Mouse (Mus musculus): ENCODE measurements around the gene Tenm4. TPM values are rescaled to one million over a fixed set of nuclear protein-coding genes. Genes with fewer than 3 reads are reported as not detected.

The Tenm4 gene
- polyA plus RNA-seq, 1 experiment from 2014 or later: 9.1 TPM

DNA sequence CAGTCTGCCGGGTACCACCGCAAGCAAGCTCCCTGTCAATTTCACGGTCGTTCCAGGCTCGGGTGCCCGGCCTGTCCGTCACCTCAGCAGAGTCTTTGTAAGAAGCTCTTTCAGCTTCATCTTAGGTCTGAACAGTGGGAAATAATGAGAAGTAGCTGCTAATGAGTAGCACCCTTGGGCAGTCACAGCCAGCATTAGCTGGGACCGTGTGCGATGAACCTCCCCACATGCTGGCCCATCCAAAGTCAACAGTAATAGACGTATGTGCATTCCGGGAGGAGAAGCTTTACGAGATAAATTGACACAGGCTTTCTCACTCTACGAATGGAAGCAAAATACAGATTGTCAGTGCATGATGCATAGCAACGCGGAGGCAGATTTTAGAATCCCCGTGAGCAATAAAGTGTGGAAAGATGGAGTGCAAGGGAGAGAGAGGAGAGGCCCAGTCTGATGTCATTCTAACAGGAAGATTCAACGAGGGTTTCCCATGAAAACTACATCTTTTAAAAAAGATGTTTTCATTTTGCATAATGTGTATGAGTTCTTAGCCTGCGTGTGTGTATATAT lies 716.1 kb downstream of the Tenm4 start:
- 78% methylated on average over 18 of the region's 18 CpGs for WGBS
- no peak overlapping the region for H3K4me3 ChIP-seq (ENCODE audit: low read length)
- ATAC-seq (replicated peaks; ENCODE audit: extremely low read depth, insufficient read depth, low FRiP score): no peak
- H3K4me1 ChIP-seq (ENCODE audit: control insufficient read depth, insufficient read depth, low read length): no peaks in the 10 kb centered on the region
- H3K27me3 ChIP-seq (ENCODE audit: control insufficient read depth, insufficient read depth, low read length): no peaks in the 10 kb centered on the region
- H3K9ac ChIP-seq (ENCODE audit: low read length): no peak overlapping the region
- H3K36me3 ChIP-seq (ENCODE audit: control insufficient read depth, insufficient read depth): no peaks in the 10 kb centered on the region
- no peak overlapping the region for H3K4me2 ChIP-seq (ENCODE audit: low read depth, low read length)
- no peaks in the 10 kb centered on the region for H3K9me3 ChIP-seq (replicated peaks; ENCODE audit: control insufficient read depth, low read length)
- no peak overlapping the region for H3K27ac ChIP-seq (ENCODE audit: low read length)

DNA sequence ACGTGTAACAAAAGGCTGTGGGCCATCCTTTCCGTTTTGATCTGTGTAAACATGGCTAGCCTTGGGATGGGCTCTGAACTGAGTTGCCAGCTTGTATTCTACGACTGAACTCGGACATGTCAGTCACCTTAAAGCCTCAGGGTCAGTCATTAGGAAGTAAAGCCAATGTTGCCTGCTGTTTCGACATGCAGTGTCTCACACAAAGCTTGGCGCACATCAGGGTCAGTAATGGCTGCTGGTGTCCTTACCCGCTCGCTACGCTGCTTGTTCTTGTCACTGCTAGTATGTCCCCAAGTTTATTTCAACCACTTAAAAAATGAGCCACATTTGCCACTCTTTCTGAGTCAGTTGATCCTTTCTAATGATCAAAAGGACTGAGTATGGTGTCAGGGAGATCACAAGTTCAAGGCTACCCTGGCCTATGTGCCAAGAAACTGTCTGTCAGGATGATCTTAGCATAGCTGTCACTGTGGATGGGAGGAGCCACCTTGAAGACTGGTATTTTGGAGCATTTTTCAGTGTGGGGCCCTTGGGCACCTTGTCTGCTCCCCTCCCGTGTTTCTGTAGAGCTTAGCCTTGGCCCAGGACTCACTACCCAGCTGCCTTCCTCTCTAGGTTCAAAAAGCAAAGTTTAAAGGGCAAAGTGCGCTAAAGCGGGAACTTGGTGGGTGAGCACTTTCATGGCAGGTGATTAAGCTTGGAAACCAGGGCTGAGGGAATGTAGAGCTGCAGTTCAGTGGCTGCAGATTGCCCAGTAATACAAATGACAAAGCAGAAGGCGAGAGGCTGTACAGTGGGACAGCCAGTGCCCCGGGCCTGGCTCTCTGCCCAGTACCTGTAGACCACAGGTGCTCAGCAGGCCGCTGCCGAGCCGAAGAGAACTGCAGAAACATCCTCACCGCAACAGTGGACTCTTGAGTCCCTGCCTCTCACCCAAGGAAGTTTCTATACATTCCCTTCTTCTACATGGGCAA lies 718.3 kb downstream of the Tenm4 start:
- Histone ChIP-seq H3K4me2 (ENCODE audit: low read depth, low read length) (no peak overlapping the region), H3K27me3 (ENCODE audit: control insufficient read depth, insufficient read depth, low read length) (no peaks in the 10 kb centered on the region), H3K36me3 (ENCODE audit: control insufficient read depth, insufficient read depth) (no peaks in the 10 kb centered on the region), H3K4me1 (ENCODE audit: control insufficient read depth, insufficient read depth, low read length) (no peaks in the 10 kb centered on the region), H3K4me3 (ENCODE audit: low read length) (no peak overlapping the region), H3K27ac (ENCODE audit: low read length) (no peak overlapping the region), H3K9ac (ENCODE audit: low read length) (no peak overlapping the region), H3K9me3 (replicated peaks; ENCODE audit: control insufficient read depth, low read length) (no peaks in the 10 kb centered on the region)
- WGBS: 85% methylated on average over 18 of the region's 18 CpGs
- ATAC-seq (replicated peaks; ENCODE audit: extremely low read depth, insufficient read depth, low FRiP score): no peak

DNA sequence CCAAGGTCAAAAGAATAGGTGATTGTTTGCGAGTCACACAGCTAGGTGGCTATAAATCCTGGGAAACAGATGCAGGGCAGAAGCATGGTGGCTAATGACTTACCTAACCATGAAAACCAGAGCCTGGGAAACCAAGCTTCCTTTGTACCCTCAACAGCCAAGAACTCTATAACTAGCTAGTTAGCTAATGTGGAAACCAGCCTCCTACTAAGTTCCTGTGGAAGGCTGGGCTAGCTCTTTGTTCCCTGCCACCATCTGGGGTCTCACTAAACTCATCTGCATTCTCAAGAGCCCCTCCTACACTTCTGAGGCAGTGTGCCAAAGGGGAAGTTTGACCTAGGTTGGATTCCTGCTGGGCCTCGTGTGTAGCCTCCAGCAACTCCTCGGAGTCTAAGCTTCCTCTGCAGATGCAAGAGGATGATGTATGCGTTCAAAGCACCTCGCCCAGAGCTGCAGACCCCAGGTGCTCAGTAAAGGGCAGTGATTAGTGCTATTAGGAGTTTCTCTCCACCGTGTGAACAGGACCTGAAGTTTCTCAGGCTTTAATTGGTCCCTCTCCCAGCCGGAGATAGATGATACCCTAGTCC lies 719.1 kb downstream of the Tenm4 start:
- Histone ChIP-seq H3K4me3 (ENCODE audit: low read length) (no peak overlapping the region), H3K4me1 (ENCODE audit: control insufficient read depth, insufficient read depth, low read length) (no peaks in the 10 kb centered on the region), H3K4me2 (ENCODE audit: low read depth, low read length) (no peak overlapping the region), H3K9me3 (replicated peaks; ENCODE audit: control insufficient read depth, low read length) (no peaks in the 10 kb centered on the region), H3K27me3 (ENCODE audit: control insufficient read depth, insufficient read depth, low read length) (no peaks in the 10 kb centered on the region), H3K36me3 (ENCODE audit: control insufficient read depth, insufficient read depth) (peaks cover 4% of the 10 kb centered on the region; the same call in 1 of the 2 replicates), H3K27ac (ENCODE audit: low read length) (no peak overlapping the region), H3K9ac (ENCODE audit: low read length) (no peak overlapping the region)
- 56% methylated on average over 7 of the region's 7 CpGs for WGBS
- ATAC-seq (replicated peaks; ENCODE audit: extremely low read depth, insufficient read depth, low FRiP score): no peak

DNA sequence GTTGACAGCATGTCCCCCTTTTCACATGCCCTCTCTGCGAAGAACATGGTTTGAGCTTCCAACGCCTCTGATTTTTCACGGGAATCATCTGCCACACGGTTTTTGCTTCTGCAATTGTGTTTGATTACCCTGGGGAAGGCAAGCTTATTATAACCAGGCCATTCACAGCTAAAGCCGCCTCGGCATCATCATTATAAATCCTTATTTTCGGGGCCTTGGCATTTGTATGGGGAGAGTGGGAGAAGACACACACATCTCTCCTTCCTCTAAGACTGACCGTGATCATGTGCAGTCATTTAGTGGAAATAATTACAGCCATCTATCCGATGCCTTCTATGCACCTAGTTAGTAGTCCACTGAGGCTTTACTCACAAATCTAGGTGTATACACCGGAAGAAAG lies 719.9 kb downstream of the Tenm4 start:
- ATAC-seq (replicated peaks; ENCODE audit: extremely low read depth, insufficient read depth, low FRiP score): no peak
- H3K9me3 ChIP-seq (replicated peaks; ENCODE audit: control insufficient read depth, low read length): no peaks in the 10 kb centered on the region
- no peaks in the 10 kb centered on the region for H3K27me3 ChIP-seq (ENCODE audit: control insufficient read depth, insufficient read depth, low read length)
- 89% methylated on average over 10 of the region's 10 CpGs for WGBS
- no peak overlapping the region for H3K4me2 ChIP-seq (ENCODE audit: low read depth, low read length)
- H3K4me1 ChIP-seq (ENCODE audit: control insufficient read depth, insufficient read depth, low read length): no peaks in the 10 kb centered on the region
- no peak overlapping the region for H3K27ac ChIP-seq (ENCODE audit: low read length)
- peaks cover 8% of the 10 kb centered on the region; the same call in 1 of the 2 replicates for H3K36me3 ChIP-seq (ENCODE audit: control insufficient read depth, insufficient read depth)
- no peak overlapping the region for H3K9ac ChIP-seq (ENCODE audit: low read length)
- no peak overlapping the region for H3K4me3 ChIP-seq (ENCODE audit: low read length)

DNA sequence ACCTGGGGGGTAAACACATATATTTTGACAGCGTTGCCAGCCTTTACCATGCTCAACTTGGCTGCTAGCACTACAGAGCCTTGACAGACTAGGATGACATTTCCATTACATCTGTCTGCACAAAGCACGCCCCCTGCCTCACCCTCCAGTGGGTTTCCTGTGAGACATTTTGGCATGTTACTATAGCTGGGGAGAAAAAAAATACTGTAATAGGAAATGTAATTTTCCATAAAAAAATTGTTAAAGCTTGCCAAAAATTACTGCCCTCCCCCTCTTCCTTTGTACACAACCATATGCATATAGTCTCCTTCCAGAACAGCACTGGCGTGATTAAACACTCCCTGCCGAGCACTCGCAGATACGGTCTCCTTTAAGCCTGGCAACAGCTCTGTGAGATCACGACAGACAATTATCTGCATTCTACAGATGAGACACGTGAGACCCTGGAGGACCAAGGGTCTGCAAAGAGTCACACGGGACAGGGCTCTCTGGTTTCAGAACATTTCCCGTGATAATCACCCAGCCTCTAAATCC lies 728.1 kb downstream of the Tenm4 start:
- H3K27ac ChIP-seq (ENCODE audit: low read length): peak overlapping the region; percentile 61
- ATAC-seq (replicated peaks; ENCODE audit: extremely low read depth, insufficient read depth, low FRiP score): peak; percentile 58
- peaks cover 8% of the 10 kb centered on the region; the same call in 1 of the 2 replicates for H3K36me3 ChIP-seq (ENCODE audit: control insufficient read depth, insufficient read depth)
- 0 out of 2 replicates have a peak overlapping the region, but pooled peaks have one; percentile 41 for H3K9ac ChIP-seq (ENCODE audit: low read length)
- WGBS: 25% methylated on average over 10 of the region's 10 CpGs
- H3K4me2 ChIP-seq (ENCODE audit: low read depth, low read length): peak overlapping the region; percentile 37
- no peaks in the 10 kb centered on the region for H3K27me3 ChIP-seq (ENCODE audit: control insufficient read depth, insufficient read depth, low read length)
- no peaks in the 10 kb centered on the region for H3K9me3 ChIP-seq (replicated peaks; ENCODE audit: control insufficient read depth, low read length)
- H3K4me3 ChIP-seq (ENCODE audit: low read length): peak overlapping the region; percentile 18
- peaks cover 10% of the 10 kb centered on the region for H3K4me1 ChIP-seq (ENCODE audit: control insufficient read depth, insufficient read depth, low read length)

DNA sequence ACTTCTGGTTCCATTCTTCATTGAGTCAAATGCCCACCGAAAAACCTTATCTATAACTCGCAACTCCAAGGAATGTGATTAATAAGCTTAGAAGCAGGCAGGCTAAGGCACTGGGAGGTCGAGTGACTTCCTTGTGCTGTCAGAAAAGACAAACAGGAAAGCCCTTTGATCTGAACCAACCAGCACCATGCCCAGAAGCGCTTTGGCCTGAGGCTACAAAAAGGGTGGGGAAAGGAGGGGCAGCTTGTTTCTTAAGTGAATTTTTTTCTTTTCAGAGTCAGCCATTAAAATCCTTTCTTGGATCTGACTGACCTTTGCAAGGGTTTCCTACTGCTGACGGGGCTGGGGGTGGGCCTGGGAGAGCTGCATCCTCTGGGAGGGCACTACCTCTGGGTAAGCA lies 731.1 kb downstream of the Tenm4 start:
- Histone ChIP-seq H3K4me2 (ENCODE audit: low read depth, low read length) (no peak overlapping the region), H3K9ac (ENCODE audit: low read length) (no peak overlapping the region), H3K27me3 (ENCODE audit: control insufficient read depth, insufficient read depth, low read length) (no peaks in the 10 kb centered on the region), H3K36me3 (ENCODE audit: control insufficient read depth, insufficient read depth) (no peaks in the 10 kb centered on the region), H3K4me3 (ENCODE audit: low read length) (no peak overlapping the region), H3K9me3 (replicated peaks; ENCODE audit: control insufficient read depth, low read length) (no peaks in the 10 kb centered on the region), H3K4me1 (ENCODE audit: control insufficient read depth, insufficient read depth, low read length) (peaks cover 10% of the 10 kb centered on the region), H3K27ac (ENCODE audit: low read length) (no peak overlapping the region)
- no peak for ATAC-seq (replicated peaks; ENCODE audit: extremely low read depth, insufficient read depth, low FRiP score)
- WGBS: 52% methylated on average over 5 of the region's 5 CpGs

DNA sequence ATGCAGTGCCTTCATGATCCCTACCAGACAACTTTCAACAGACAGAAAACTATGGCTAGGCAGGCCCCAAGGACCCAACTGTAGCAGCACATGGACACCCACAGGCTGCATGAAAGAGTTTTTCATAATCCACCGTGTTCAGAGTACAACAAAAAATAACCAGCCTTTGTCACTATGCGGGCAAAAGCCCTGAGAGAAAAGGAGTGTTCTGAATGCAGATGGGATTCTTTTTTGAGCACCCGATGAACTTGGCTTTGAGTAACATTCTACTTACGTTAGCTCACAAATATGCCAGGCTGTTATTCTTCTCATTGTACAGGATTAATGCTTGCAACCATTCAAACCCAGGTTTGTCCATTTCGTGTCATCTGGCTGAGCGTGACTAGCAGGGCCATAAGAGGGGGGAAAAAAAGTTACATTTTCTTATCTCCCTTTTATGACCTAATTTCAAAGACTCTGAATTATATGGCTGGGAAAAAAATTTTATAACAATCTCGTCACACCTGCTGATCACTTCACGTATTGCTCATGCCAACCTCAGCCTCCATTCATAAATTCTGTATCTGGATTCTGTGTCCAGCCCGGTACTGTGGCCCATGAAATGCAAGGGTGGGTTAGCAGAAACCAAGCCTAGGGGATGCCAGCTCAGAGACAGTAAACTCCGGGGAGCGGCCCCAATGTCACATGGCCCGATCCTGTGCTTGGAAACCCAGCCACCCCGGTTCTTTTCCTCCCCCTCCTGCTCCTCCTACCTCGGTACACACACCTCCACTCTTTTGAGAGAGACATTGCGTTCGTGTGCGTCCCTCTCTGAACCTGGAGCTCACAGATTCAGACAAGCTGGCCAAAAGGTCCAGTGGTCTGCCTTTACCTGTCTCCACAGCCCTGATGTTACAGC lies 732.3 kb downstream of the Tenm4 start:
- no peak for ATAC-seq (replicated peaks; ENCODE audit: extremely low read depth, insufficient read depth, low FRiP score)
- H3K4me3 ChIP-seq (ENCODE audit: low read length): no peak overlapping the region
- WGBS: 84% methylated on average over 17 of the region's 17 CpGs
- no peaks in the 10 kb centered on the region for H3K27me3 ChIP-seq (ENCODE audit: control insufficient read depth, insufficient read depth, low read length)
- no peaks in the 10 kb centered on the region for H3K36me3 ChIP-seq (ENCODE audit: control insufficient read depth, insufficient read depth)
- H3K9ac ChIP-seq (ENCODE audit: low read length): no peak overlapping the region
- no peak overlapping the region for H3K27ac ChIP-seq (ENCODE audit: low read length)
- H3K4me1 ChIP-seq (ENCODE audit: control insufficient read depth, insufficient read depth, low read length): peaks cover 10% of the 10 kb centered on the region
- H3K4me2 ChIP-seq (ENCODE audit: low read depth, low read length): no peak overlapping the region
- no peaks in the 10 kb centered on the region for H3K9me3 ChIP-seq (replicated peaks; ENCODE audit: control insufficient read depth, low read length)

DNA sequence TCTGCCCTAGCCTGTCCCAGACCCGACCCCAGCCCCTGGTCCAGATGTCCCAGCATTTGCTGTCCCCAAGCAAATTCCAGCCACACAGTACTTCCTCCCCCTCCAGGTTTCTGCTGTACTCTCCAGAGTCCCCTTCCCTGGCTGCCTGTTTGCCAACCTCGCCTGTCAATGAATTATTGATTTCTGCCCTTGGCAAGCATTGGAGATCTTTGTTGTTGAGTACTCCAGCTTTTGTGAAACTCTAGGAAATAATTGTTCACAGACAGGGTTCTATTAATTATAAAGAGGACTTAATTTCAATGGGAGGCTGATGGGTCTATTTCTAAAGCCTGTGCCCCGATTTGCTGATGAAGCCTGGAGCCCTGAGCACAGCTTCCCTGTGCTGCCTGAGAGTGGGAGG lies 733.4 kb downstream of the Tenm4 start:
- 64% methylated on average over 3 of the region's 3 CpGs for WGBS
- H3K9ac ChIP-seq (ENCODE audit: low read length): no peak overlapping the region
- no peaks in the 10 kb centered on the region for H3K36me3 ChIP-seq (ENCODE audit: control insufficient read depth, insufficient read depth)
- H3K4me3 ChIP-seq (ENCODE audit: low read length): no peak overlapping the region
- ATAC-seq (replicated peaks; ENCODE audit: extremely low read depth, insufficient read depth, low FRiP score): no peak
- H3K27me3 ChIP-seq (ENCODE audit: control insufficient read depth, insufficient read depth, low read length): no peaks in the 10 kb centered on the region
- H3K9me3 ChIP-seq (replicated peaks; ENCODE audit: control insufficient read depth, low read length): no peaks in the 10 kb centered on the region
- no peak overlapping the region for H3K27ac ChIP-seq (ENCODE audit: low read length)
- H3K4me1 ChIP-seq (ENCODE audit: control insufficient read depth, insufficient read depth, low read length): peaks cover 2% of the 10 kb centered on the region
- H3K4me2 ChIP-seq (ENCODE audit: low read depth, low read length): no peak overlapping the region
